Mouse (Mus musculus): ENCODE measurements around the gene Actrt2. TPM values are rescaled to one million over a fixed set of nuclear protein-coding genes. Genes with fewer than 3 reads are reported as not detected.

Gene Actrt2
- polyA plus RNA-seq, 1 experiment from 2014 or later: not detected

- Histone ChIP-seq H3K4me2 (ENCODE audit: low read length) (peak overlapping the region; percentile 63), H3K9me3 (replicated peaks; ENCODE audit: low read length) (no peaks in the 10 kb centered on the region), H3K4me3 (replicated peaks; ENCODE audit: low read depth, low read length) (peak overlapping the region; percentile 74), H3K4me1 (replicated peaks; ENCODE audit: insufficient read depth, low read length) (peaks cover 12% of the 10 kb centered on the region; the same call in 1 of the 2 replicates), H3K27ac (peak overlapping the region; percentile 87), H3K9ac (ENCODE audit: low read depth, low read length) (peak overlapping the region; percentile 81), H3K36me3 (ENCODE audit: insufficient read depth, low read length) (no peaks in the 10 kb centered on the region), H3K27me3 (ENCODE audit: insufficient read depth, low read length) (peaks cover 58% of the 10 kb centered on the region)
- TF ChIP-seq CTCF (IDR thresholded peaks at IDR 0.05; ENCODE audit: low read depth): no peak
- 45% methylated on average over 3 of the region's 3 CpGs for whole genome bisulfite sequencing
- ATAC-seq (replicated peaks; ENCODE audit: low FRiP score, low read depth) (no peak), DNase-seq (ENCODE audit: low spot score) (no peak)
Measured at GRCm38 (mm10) chr4:154634001-154634400, 33.7 kb downstream of the Actrt2 start.

GRCm38 (mm10) chr4:154632800-154633764 is 34.6 kb downstream of the Actrt2 start:
- Histone ChIP-seq H3K36me3 (ENCODE audit: insufficient read depth, low read length) (no peaks in the 10 kb centered on the region), H3K27ac (0 out of 2 replicates have a peak overlapping the region, but pooled peaks have one; percentile 87), H3K4me3 (replicated peaks; ENCODE audit: low read depth, low read length) (peak overlapping the region; percentile 74), H3K9ac (ENCODE audit: low read depth, low read length) (peak overlapping the region; percentile 81), H3K9me3 (replicated peaks; ENCODE audit: low read length) (no peaks in the 10 kb centered on the region), H3K4me2 (ENCODE audit: low read length) (peak overlapping the region; percentile 63), H3K27me3 (ENCODE audit: insufficient read depth, low read length) (peaks cover 56% of the 10 kb centered on the region), H3K4me1 (replicated peaks; ENCODE audit: insufficient read depth, low read length) (peaks cover 12% of the 10 kb centered on the region; the same call in 1 of the 2 replicates)
- ATAC-seq (replicated peaks; ENCODE audit: low FRiP score, low read depth): 0 out of 2 replicates have a peak, but pooled peaks have one; percentile 15
- no peak for TF ChIP-seq CTCF (IDR thresholded peaks at IDR 0.05; ENCODE audit: low read depth)
- 40% methylated on average over 14 of the region's 14 CpGs for WGBS
- DNase-seq (ENCODE audit: low spot score): no peak

- peak overlapping the region; percentile 63; the same call in 1 of the 2 replicates for H3K4me2 ChIP-seq (ENCODE audit: low read length)
- H3K36me3 ChIP-seq (ENCODE audit: insufficient read depth, low read length): no peaks in the 10 kb centered on the region
- no peak overlapping the region for H3K27ac ChIP-seq
- DNase-seq (ENCODE audit: low spot score) (no peak), ATAC-seq (replicated peaks; ENCODE audit: low FRiP score, low read depth) (no peak)
- H3K9me3 ChIP-seq (replicated peaks; ENCODE audit: low read length): no peaks in the 10 kb centered on the region
- no peak for TF ChIP-seq CTCF (IDR thresholded peaks at IDR 0.05; ENCODE audit: low read depth)
- no peak overlapping the region for H3K9ac ChIP-seq (ENCODE audit: low read depth, low read length)
- 40% methylated on average over 3 of the region's 3 CpGs for WGBS
- H3K4me1 ChIP-seq (replicated peaks; ENCODE audit: insufficient read depth, low read length): 0 out of 2 replicates have a peak, but pooled peaks cover 3% of the 10 kb centered on the region
- H3K27me3 ChIP-seq (ENCODE audit: insufficient read depth, low read length): peaks cover 44% of the 10 kb centered on the region
- H3K4me3 ChIP-seq (replicated peaks; ENCODE audit: low read depth, low read length): 0 out of 2 replicates have a peak overlapping the region, but pooled peaks have one; percentile 8
Measured at GRCm38 (mm10) chr4:154630763-154631162, 36.9 kb downstream of the Actrt2 start.

- Histone ChIP-seq H3K27me3 (ENCODE audit: insufficient read depth, low read length) (peaks cover 13% of the 10 kb centered on the region), H3K36me3 (ENCODE audit: insufficient read depth, low read length) (no peaks in the 10 kb centered on the region), H3K4me3 (replicated peaks; ENCODE audit: low read depth, low read length) (no peak overlapping the region), H3K9me3 (replicated peaks; ENCODE audit: low read length) (no peaks in the 10 kb centered on the region), H3K27ac (no peak overlapping the region), H3K4me2 (ENCODE audit: low read length) (no peak overlapping the region), H3K4me1 (replicated peaks; ENCODE audit: insufficient read depth, low read length) (no peaks in the 10 kb centered on the region), H3K9ac (ENCODE audit: low read depth, low read length) (no peak overlapping the region)
- no peak for TF ChIP-seq CTCF (IDR thresholded peaks at IDR 0.05; ENCODE audit: low read depth)
- no peak for ATAC-seq (replicated peaks; ENCODE audit: low FRiP score, low read depth)
- no peak for DNase-seq (ENCODE audit: low spot score)
- 75% methylated on average over 5 of the region's 5 CpGs for WGBS
Measured at GRCm38 (mm10) chr4:154627419-154628142, 40.1 kb downstream of the Actrt2 start.

DNA sequence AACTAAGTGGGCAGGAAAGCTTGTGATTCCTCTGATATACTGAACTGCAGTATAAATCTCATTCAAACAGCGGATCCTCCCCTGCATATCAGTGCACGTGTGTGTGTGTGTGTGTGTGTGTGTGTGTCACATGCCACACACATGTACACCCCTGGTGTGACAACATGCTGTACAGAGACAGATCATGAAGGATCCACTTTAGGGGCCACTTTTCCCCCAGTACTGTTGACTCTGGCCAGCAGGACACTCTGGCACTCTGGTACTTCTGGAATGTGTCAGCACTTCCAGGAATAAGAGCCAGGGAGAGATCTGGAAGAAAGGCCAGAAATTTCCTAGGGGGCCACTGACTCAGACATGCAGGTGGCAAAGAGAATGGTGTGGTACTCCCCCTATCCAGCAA is 41.4 kb downstream of the Actrt2 start:
- no peak for DNase-seq (ENCODE audit: low spot score)
- no peak overlapping the region for H3K4me3 ChIP-seq (replicated peaks; ENCODE audit: low read depth, low read length)
- no peak overlapping the region for H3K9ac ChIP-seq (ENCODE audit: low read depth, low read length)
- H3K36me3 ChIP-seq (ENCODE audit: insufficient read depth, low read length): no peaks in the 10 kb centered on the region
- no peaks in the 10 kb centered on the region for H3K9me3 ChIP-seq (replicated peaks; ENCODE audit: low read length)
- no peak overlapping the region for H3K27ac ChIP-seq
- no peak for ATAC-seq (replicated peaks; ENCODE audit: low FRiP score, low read depth)
- H3K4me1 ChIP-seq (replicated peaks; ENCODE audit: insufficient read depth, low read length): no peaks in the 10 kb centered on the region
- H3K27me3 ChIP-seq (ENCODE audit: insufficient read depth, low read length): 0 out of 2 replicates have a peak, but pooled peaks cover 4% of the 10 kb centered on the region
- TF ChIP-seq CTCF (IDR thresholded peaks at IDR 0.05; ENCODE audit: low read depth): no peak
- H3K4me2 ChIP-seq (ENCODE audit: low read length): no peak overlapping the region
- 70% methylated on average over 2 of the region's 2 CpGs for WGBS

DNA sequence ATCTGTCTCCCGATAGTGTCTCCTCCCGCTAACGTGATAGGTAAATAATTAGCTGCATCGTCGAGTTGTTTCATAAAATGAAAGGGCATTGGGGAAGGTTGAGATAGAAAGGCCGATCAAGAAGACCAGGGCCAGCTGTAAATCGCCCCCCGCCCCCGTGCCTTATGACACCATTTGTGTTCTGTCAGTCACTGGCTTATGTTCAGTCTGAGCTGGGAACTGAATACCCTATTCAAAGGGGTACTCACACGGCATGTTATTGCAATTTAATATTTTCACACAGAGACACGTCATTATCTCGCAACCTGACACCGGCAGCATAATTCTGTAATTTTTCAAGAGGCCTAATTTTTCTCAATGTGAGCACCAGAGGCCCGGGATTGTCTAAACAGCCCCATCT is 42.0 kb downstream of the Actrt2 start:
- Histone ChIP-seq H3K36me3 (ENCODE audit: insufficient read depth, low read length) (no peaks in the 10 kb centered on the region), H3K4me3 (replicated peaks; ENCODE audit: low read depth, low read length) (no peak overlapping the region), H3K27ac (no peak overlapping the region), H3K4me1 (replicated peaks; ENCODE audit: insufficient read depth, low read length) (no peaks in the 10 kb centered on the region), H3K9ac (ENCODE audit: low read depth, low read length) (no peak overlapping the region), H3K4me2 (ENCODE audit: low read length) (no peak overlapping the region), H3K9me3 (replicated peaks; ENCODE audit: low read length) (no peaks in the 10 kb centered on the region), H3K27me3 (ENCODE audit: insufficient read depth, low read length) (no peaks in the 10 kb centered on the region)
- 45% methylated on average over 14 of the region's 14 CpGs for WGBS
- no peak for TF ChIP-seq CTCF (IDR thresholded peaks at IDR 0.05; ENCODE audit: low read depth)
- DNase-seq (ENCODE audit: low spot score) (no peak), ATAC-seq (replicated peaks; ENCODE audit: low FRiP score, low read depth) (no peak)

Measured in kidney, postnatal 0 days (tissue).